Mouse (Mus musculus): ENCODE measurements at regions not wholly inside any gene's neighbourhood (a gene's known extent, or its start where the extent isn't known, plus 50 kb on each side); places are given as distances from the start of the nearest gene placed in this dataset.
"Not testable (repeated sequence)": the region's sequence is repeated elsewhere in the genome, so short reads cannot be mapped to it uniquely, and the experiment has no call there.

DNA sequence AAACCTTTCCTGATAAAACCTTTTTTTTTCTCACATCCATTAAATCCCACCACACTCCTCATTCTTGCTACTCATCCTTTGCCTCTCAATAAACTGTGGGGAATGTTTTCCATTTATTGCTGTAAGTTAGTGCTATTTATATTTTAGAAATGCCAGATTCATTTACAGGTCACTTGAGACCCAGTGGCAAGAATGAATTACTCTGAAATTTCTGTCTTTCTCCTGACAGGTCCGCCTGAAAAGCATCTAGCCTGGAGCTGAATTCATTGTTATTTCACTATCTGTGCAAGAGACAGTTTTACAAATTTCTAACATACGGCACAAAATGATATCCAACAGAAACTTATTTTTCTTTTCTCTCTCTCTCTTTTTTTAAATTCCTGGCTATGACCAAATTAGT, 570.6 kb upstream of the Akr1e1 start:
- H3K9ac ChIP-seq (ENCODE audit: low read depth, low read length), result no peak overlapping the region
- H3K36me3 ChIP-seq (ENCODE audit: control insufficient read depth, insufficient read depth, low read length), result no peaks in the 10 kb centered on the region
- 59% methylated on average over 2 of the region's 2 CpGs for WGBS
- no peaks in the 10 kb centered on the region for H3K9me3 ChIP-seq (ENCODE audit: control insufficient read depth, low read length)
- no peak overlapping the region for H3K27ac ChIP-seq (ENCODE audit: low read depth, low read length)
- ATAC-seq (ENCODE audit: low FRiP score, low TSS enrichment), result no peak
- no peak overlapping the region for H3K4me3 ChIP-seq (ENCODE audit: low read length)
- H3K27me3 ChIP-seq (ENCODE audit: control insufficient read depth, insufficient read depth, low read length), result no peaks in the 10 kb centered on the region
- no peaks in the 10 kb centered on the region for H3K4me1 ChIP-seq (ENCODE audit: control insufficient read depth, insufficient read depth, low read length)
- H3K4me2 ChIP-seq (replicated peaks; ENCODE audit: low read depth, low read length), result no peak overlapping the region

DNA sequence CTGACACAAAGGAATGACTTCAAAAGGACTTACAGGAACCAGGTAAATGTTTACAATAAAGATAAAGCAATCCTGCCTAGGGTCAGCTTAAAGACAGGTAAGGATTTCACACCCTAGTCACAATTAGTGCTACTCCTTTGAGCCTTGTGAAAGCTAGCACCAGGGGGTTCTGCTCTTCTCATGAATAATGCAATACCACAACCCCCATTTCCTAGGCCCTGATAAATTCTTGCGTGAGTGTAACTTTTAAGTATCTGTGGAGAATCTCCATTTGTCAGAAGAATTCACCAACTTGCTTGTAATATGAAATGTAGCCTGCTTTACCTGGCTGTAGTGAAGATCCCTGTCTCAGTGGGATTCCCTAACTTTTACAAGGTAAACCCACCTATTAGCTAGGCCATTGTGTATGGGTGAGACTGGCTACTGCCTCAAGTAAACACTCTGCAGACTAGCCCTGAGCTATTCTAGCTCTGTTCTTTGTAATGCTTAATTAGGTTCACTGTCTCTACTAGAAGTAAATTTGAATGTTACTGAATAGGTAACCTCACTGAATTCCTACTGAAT, 576.3 kb upstream of the Akr1e1 start:
- not testable (repeated sequence) for H3K9me3 ChIP-seq (ENCODE audit: control insufficient read depth, low read length); H3K36me3 ChIP-seq (ENCODE audit: control insufficient read depth, insufficient read depth, low read length); H3K9ac ChIP-seq (ENCODE audit: low read depth, low read length); H3K4me3 ChIP-seq (ENCODE audit: low read length); H3K4me1 ChIP-seq (ENCODE audit: control insufficient read depth, insufficient read depth, low read length); H3K4me2 ChIP-seq (replicated peaks; ENCODE audit: low read depth, low read length); H3K27ac ChIP-seq (ENCODE audit: low read depth, low read length); ATAC-seq (ENCODE audit: low FRiP score, low TSS enrichment); H3K27me3 ChIP-seq (ENCODE audit: control insufficient read depth, insufficient read depth, low read length)
- WGBS, result 65% methylated on average over 1 of the region's 1 CpGs

- Histone ChIP-seq H3K36me3 (ENCODE audit: control insufficient read depth, insufficient read depth, low read length) (no peaks in the 10 kb centered on the region), H3K27ac (ENCODE audit: low read depth, low read length) (no peak overlapping the region), H3K4me3 (ENCODE audit: low read length) (no peak overlapping the region), H3K27me3 (ENCODE audit: control insufficient read depth, insufficient read depth, low read length) (no peaks in the 10 kb centered on the region), H3K4me2 (replicated peaks; ENCODE audit: low read depth, low read length) (no peak overlapping the region), H3K9ac (ENCODE audit: low read depth, low read length) (no peak overlapping the region), H3K4me1 (ENCODE audit: control insufficient read depth, insufficient read depth, low read length) (no peaks in the 10 kb centered on the region), H3K9me3 (ENCODE audit: control insufficient read depth, low read length) (no peaks in the 10 kb centered on the region)
- WGBS, result 71% methylated on average over 1 of the region's 1 CpGs
- no peak for ATAC-seq (ENCODE audit: low FRiP score, low TSS enrichment)
Measured at GRCm38 (mm10) chr13:5202736-5203135, 593.8 kb upstream of the Akr1e1 start.

DNA sequence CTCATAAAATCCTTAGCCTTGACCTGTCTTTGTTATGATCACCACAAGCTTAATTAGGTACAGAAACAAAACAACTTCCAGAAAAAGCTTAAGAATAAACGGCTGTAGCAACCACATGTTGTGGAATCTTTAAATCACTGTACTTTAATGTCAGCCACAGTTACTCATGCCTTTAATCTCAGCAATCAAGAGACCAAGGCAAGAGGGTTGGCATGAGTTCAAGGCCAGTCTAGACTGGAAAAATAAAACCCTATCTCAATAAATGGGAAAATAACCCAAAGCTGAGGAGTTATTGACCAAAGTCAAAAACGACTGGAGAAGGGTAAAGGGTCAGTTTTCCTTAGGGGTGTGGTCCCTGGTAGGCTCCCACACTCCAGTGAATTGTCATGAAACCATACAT, 595.2 kb upstream of the Akr1e1 start:
- Histone ChIP-seq H3K27me3 (ENCODE audit: control insufficient read depth, insufficient read depth, low read length) (no peaks in the 10 kb centered on the region), H3K4me3 (ENCODE audit: low read length) (no peak overlapping the region), H3K27ac (ENCODE audit: low read depth, low read length) (no peak overlapping the region), H3K4me1 (ENCODE audit: control insufficient read depth, insufficient read depth, low read length) (no peaks in the 10 kb centered on the region), H3K9ac (ENCODE audit: low read depth, low read length) (no peak overlapping the region), H3K9me3 (ENCODE audit: control insufficient read depth, low read length) (no peaks in the 10 kb centered on the region), H3K4me2 (replicated peaks; ENCODE audit: low read depth, low read length) (no peak overlapping the region), H3K36me3 (ENCODE audit: control insufficient read depth, insufficient read depth, low read length) (no peaks in the 10 kb centered on the region)
- ATAC-seq (ENCODE audit: low FRiP score, low TSS enrichment), result no peak; the same call in 1 of the 2 replicates
- 29% methylated on average over 2 of the region's 2 CpGs for WGBS

- Histone ChIP-seq H3K4me3 (ENCODE audit: low read length) (no peak overlapping the region), H3K27ac (ENCODE audit: low read depth, low read length) (no peak overlapping the region), H3K36me3 (ENCODE audit: control insufficient read depth, insufficient read depth, low read length) (no peaks in the 10 kb centered on the region), H3K4me2 (replicated peaks; ENCODE audit: low read depth, low read length) (no peak overlapping the region), H3K9me3 (ENCODE audit: control insufficient read depth, low read length) (no peaks in the 10 kb centered on the region), H3K27me3 (ENCODE audit: control insufficient read depth, insufficient read depth, low read length) (no peaks in the 10 kb centered on the region), H3K9ac (ENCODE audit: low read depth, low read length) (no peak overlapping the region), H3K4me1 (ENCODE audit: control insufficient read depth, insufficient read depth, low read length) (no peaks in the 10 kb centered on the region)
- WGBS, result 85% methylated on average over 1 of the region's 1 CpGs
- no peak for ATAC-seq (ENCODE audit: low FRiP score, low TSS enrichment)
Measured at GRCm38 (mm10) chr13:5211659-5212058, 602.7 kb upstream of the Akr1e1 start.

DNA sequence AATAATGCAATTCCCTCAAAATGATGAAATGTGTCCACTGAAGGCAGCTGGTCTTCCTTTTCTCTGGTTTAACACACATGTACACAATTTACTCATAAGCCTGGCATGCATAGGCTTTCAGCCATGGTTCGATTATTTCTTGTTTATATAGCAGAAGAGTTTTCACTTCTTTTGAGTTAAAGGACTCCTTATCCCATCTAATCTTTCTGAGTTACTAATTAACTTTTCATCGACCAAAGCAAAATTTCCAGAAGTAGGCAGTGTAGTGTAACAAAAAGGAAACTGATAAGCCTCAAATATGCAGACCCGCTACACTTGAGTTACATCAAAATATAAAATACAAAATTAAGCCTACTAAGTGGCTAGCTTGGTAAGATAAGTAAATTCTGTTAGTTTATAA, 620.5 kb upstream of the Akr1e1 start:
- Histone ChIP-seq H3K4me2 (replicated peaks; ENCODE audit: low read depth, low read length) (no peak overlapping the region), H3K4me3 (ENCODE audit: low read length) (no peak overlapping the region), H3K9me3 (ENCODE audit: control insufficient read depth, low read length) (no peaks in the 10 kb centered on the region), H3K4me1 (ENCODE audit: control insufficient read depth, insufficient read depth, low read length) (no peaks in the 10 kb centered on the region), H3K27me3 (ENCODE audit: control insufficient read depth, insufficient read depth, low read length) (no peaks in the 10 kb centered on the region), H3K36me3 (ENCODE audit: control insufficient read depth, insufficient read depth, low read length) (no peaks in the 10 kb centered on the region), H3K27ac (ENCODE audit: low read depth, low read length) (no peak overlapping the region), H3K9ac (ENCODE audit: low read depth, low read length) (no peak overlapping the region)
- 64% methylated on average over 3 of the region's 3 CpGs for WGBS
- ATAC-seq (ENCODE audit: low FRiP score, low TSS enrichment), result no peak

DNA sequence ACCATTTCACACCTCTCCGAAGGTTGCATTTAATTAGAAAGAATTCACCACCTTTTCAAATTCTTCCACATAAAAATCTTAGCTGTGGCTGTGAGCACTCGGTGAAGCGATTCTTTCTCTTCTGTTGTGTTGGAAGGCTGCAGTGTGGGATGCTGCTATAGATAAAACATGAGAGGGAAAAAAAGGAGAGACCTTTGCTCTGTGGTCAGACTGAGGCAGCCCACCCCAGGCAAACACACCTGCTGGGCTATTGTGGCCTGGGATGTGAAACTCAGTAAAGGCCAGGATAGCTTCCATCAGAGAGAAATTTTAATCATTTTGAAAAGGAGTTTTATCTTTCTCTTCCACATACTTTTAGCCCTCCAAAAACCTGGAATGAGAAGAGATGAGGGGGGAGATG, 625.3 kb upstream of the Akr1e1 start:
- H3K9me3 ChIP-seq (ENCODE audit: control insufficient read depth, low read length), result no peaks in the 10 kb centered on the region
- H3K27me3 ChIP-seq (ENCODE audit: control insufficient read depth, insufficient read depth, low read length), result no peaks in the 10 kb centered on the region
- no peak overlapping the region for H3K4me3 ChIP-seq (ENCODE audit: low read length)
- no peak overlapping the region for H3K27ac ChIP-seq (ENCODE audit: low read depth, low read length)
- no peaks in the 10 kb centered on the region for H3K36me3 ChIP-seq (ENCODE audit: control insufficient read depth, insufficient read depth, low read length)
- ATAC-seq (ENCODE audit: low FRiP score, low TSS enrichment), result no peak
- H3K4me2 ChIP-seq (replicated peaks; ENCODE audit: low read depth, low read length), result no peak overlapping the region
- H3K9ac ChIP-seq (ENCODE audit: low read depth, low read length), result no peak overlapping the region
- H3K4me1 ChIP-seq (ENCODE audit: control insufficient read depth, insufficient read depth, low read length), result no peaks in the 10 kb centered on the region
- WGBS, result 83% methylated on average over 3 of the region's 3 CpGs

DNA sequence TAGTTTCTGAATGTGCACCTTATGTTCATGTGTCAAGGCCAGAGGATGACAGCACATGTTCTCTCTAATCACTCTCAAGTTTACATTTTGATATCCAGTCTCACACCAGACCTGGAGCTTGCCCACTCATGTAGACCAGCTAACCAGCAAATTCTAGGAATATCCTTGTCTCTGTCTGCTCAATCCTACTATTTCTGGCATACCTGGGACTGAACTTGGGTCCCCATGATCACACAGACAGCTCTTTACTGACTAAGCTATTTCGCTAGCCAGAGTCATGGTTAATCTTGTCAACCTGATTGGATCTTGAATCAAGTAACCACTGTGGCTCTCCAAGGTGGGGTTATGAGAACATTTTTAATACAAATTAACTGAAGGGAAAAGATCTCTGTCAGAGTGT, 625.9 kb upstream of the Klf6 start:
- no peak for ATAC-seq (ENCODE audit: low FRiP score, low TSS enrichment)
- Histone ChIP-seq H3K27ac (ENCODE audit: low read depth, low read length) (no peak overlapping the region), H3K9ac (ENCODE audit: low read depth, low read length) (no peak overlapping the region), H3K4me3 (ENCODE audit: low read length) (no peak overlapping the region), H3K27me3 (ENCODE audit: control insufficient read depth, insufficient read depth, low read length) (no peaks in the 10 kb centered on the region), H3K4me1 (ENCODE audit: control insufficient read depth, insufficient read depth, low read length) (peaks cover 3% of the 10 kb centered on the region; the same call in 1 of the 2 replicates), H3K36me3 (ENCODE audit: control insufficient read depth, insufficient read depth, low read length) (no peaks in the 10 kb centered on the region), H3K4me2 (replicated peaks; ENCODE audit: low read depth, low read length) (no peak overlapping the region), H3K9me3 (ENCODE audit: control insufficient read depth, low read length) (no peaks in the 10 kb centered on the region)
- WGBS, result 97% methylated on average over 1 of the region's 1 CpGs

DNA sequence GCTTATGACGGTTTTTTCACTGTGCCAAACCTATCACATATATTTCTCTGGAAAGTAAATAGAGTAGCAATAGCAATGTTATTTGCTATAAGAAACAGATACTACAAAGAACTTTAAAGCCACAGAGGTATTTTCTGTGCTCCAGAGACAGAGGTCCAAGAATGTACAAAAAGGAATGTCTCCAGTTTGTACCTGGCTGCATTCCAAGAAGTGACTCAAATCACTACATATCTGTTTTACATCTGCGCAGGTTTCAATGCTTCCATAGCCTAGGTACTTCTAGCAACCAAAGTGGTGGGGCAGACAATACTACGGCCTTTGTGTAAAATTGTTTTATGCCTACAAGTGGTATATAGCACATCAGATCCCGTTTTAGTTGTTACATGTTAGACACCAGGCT, 620.7 kb upstream of the Klf6 start:
- 68% methylated on average over 4 of the region's 4 CpGs for WGBS
- ATAC-seq (ENCODE audit: low FRiP score, low TSS enrichment), result no peak
- Histone ChIP-seq H3K27me3 (ENCODE audit: control insufficient read depth, insufficient read depth, low read length) (no peaks in the 10 kb centered on the region), H3K9ac (ENCODE audit: low read depth, low read length) (no peak overlapping the region), H3K27ac (ENCODE audit: low read depth, low read length) (no peak overlapping the region), H3K36me3 (ENCODE audit: control insufficient read depth, insufficient read depth, low read length) (no peaks in the 10 kb centered on the region), H3K4me3 (ENCODE audit: low read length) (no peak overlapping the region), H3K4me2 (replicated peaks; ENCODE audit: low read depth, low read length) (no peak overlapping the region), H3K9me3 (ENCODE audit: control insufficient read depth, low read length) (no peaks in the 10 kb centered on the region), H3K4me1 (ENCODE audit: control insufficient read depth, insufficient read depth, low read length) (peaks cover 3% of the 10 kb centered on the region; the same call in 1 of the 2 replicates)

Data from kidney, embryonic 14.5 days (tissue).